Mouse (Mus musculus): ENCODE data around the gene Tmigd3. TPM values are rescaled to one million over a fixed set of nuclear protein-coding genes. Genes with fewer than 3 reads are reported as not detected.

The Tmigd3 gene
- polyA plus RNA-seq, 1 experiment, result 0.15 TPM

- no peak overlapping the region for H3K27ac ChIP-seq (ENCODE audit: insufficient read depth, low read length)
- no peaks in the 10 kb centered on the region for H3K4me1 ChIP-seq (ENCODE audit: control insufficient read depth, insufficient read depth, low read length)
- TF ChIP-seq POLR2A (IDR thresholded peaks at IDR 0.05; ENCODE audit: extremely low read depth, insufficient read depth, low read length) (no peak), CTCF (IDR thresholded peaks at IDR 0.05; ENCODE audit: extremely low read depth, insufficient read depth, low read length) (no peak)
- H3K4me3 ChIP-seq (ENCODE audit: insufficient read depth, low read length), result no peak overlapping the region
Observed at GRCm38 (mm10) chr3:105924616-105925015, 53.9 kb downstream of the Tmigd3 start.

- TF ChIP-seq POLR2A (IDR thresholded peaks at IDR 0.05; ENCODE audit: extremely low read depth, insufficient read depth, low read length) (no peak), CTCF (IDR thresholded peaks at IDR 0.05; ENCODE audit: extremely low read depth, insufficient read depth, low read length) (no peak)
- Histone ChIP-seq H3K4me1 (ENCODE audit: control insufficient read depth, insufficient read depth, low read length) (no peaks in the 10 kb centered on the region), H3K4me3 (ENCODE audit: insufficient read depth, low read length) (no peak overlapping the region), H3K27ac (ENCODE audit: insufficient read depth, low read length) (no peak overlapping the region)
Observed at GRCm38 (mm10) chr3:105927561-105928194, 57.0 kb downstream of the Tmigd3 start.

GRCm38 (mm10) chr3:105928195-105928569, 57.5 kb downstream of the Tmigd3 start:
- Histone ChIP-seq H3K4me1 (ENCODE audit: control insufficient read depth, insufficient read depth, low read length) (no peaks in the 10 kb centered on the region), H3K27ac (ENCODE audit: insufficient read depth, low read length) (no peak overlapping the region), H3K4me3 (ENCODE audit: insufficient read depth, low read length) (no peak overlapping the region)
- no peak for TF ChIP-seq POLR2A (IDR thresholded peaks at IDR 0.05; ENCODE audit: extremely low read depth, insufficient read depth, low read length)
- TF ChIP-seq CTCF (IDR thresholded peaks at IDR 0.05; ENCODE audit: extremely low read depth, insufficient read depth, low read length), result no peak

- no peak for TF ChIP-seq CTCF (IDR thresholded peaks at IDR 0.05; ENCODE audit: extremely low read depth, insufficient read depth, low read length)
- TF ChIP-seq POLR2A (IDR thresholded peaks at IDR 0.05; ENCODE audit: extremely low read depth, insufficient read depth, low read length), result no peak
- no peak overlapping the region for H3K4me3 ChIP-seq (ENCODE audit: insufficient read depth, low read length)
- no peak overlapping the region for H3K27ac ChIP-seq (ENCODE audit: insufficient read depth, low read length)
- H3K4me1 ChIP-seq (ENCODE audit: control insufficient read depth, insufficient read depth, low read length), result no peaks in the 10 kb centered on the region
Observed at GRCm38 (mm10) chr3:105928781-105929180, 58.1 kb downstream of the Tmigd3 start.

- no peak overlapping the region for H3K27ac ChIP-seq (ENCODE audit: insufficient read depth, low read length)
- no peaks in the 10 kb centered on the region for H3K4me1 ChIP-seq (ENCODE audit: control insufficient read depth, insufficient read depth, low read length)
- no peak overlapping the region for H3K4me3 ChIP-seq (ENCODE audit: insufficient read depth, low read length)
- no peak for TF ChIP-seq POLR2A (IDR thresholded peaks at IDR 0.05; ENCODE audit: extremely low read depth, insufficient read depth, low read length)
- TF ChIP-seq CTCF (IDR thresholded peaks at IDR 0.05; ENCODE audit: extremely low read depth, insufficient read depth, low read length), result no peak
Observed at GRCm38 (mm10) chr3:105929821-105930220, 59.1 kb downstream of the Tmigd3 start.

- H3K4me1 ChIP-seq (ENCODE audit: control insufficient read depth, insufficient read depth, low read length), result no peaks in the 10 kb centered on the region
- no peak overlapping the region for H3K27ac ChIP-seq (ENCODE audit: insufficient read depth, low read length)
- no peak overlapping the region for H3K4me3 ChIP-seq (ENCODE audit: insufficient read depth, low read length)
- TF ChIP-seq CTCF (IDR thresholded peaks at IDR 0.05; ENCODE audit: extremely low read depth, insufficient read depth, low read length) (no peak), POLR2A (IDR thresholded peaks at IDR 0.05; ENCODE audit: extremely low read depth, insufficient read depth, low read length) (no peak)
Observed at GRCm38 (mm10) chr3:105931095-105931494, 60.4 kb downstream of the Tmigd3 start.

- TF ChIP-seq CTCF (IDR thresholded peaks at IDR 0.05; ENCODE audit: extremely low read depth, insufficient read depth, low read length) (no peak), POLR2A (IDR thresholded peaks at IDR 0.05; ENCODE audit: extremely low read depth, insufficient read depth, low read length) (no peak)
- no peak within 1 kb of the TSS for H3K4me3 ChIP-seq (ENCODE audit: insufficient read depth, low read length)
- no peaks in the 10 kb centered on the region for H3K4me1 ChIP-seq (ENCODE audit: control insufficient read depth, insufficient read depth, low read length)
- no peak within 1 kb of the TSS; the same call in 1 of the 2 replicates for H3K27ac ChIP-seq (ENCODE audit: insufficient read depth, low read length)
Observed at GRCm38 (mm10) chr3:105932240-105933071, 61.8 kb downstream of the Tmigd3 start, which contains the start of gene I830077J02Rik. TSS of gene I830077J02Rik (minus strand) at chr3:105932664.

GRCm38 (mm10) chr3:105933926-105934325, 63.2 kb downstream of the Tmigd3 start:
- Histone ChIP-seq H3K4me3 (ENCODE audit: insufficient read depth, low read length) (no peak overlapping the region), H3K27ac (ENCODE audit: insufficient read depth, low read length) (no peak overlapping the region), H3K4me1 (ENCODE audit: control insufficient read depth, insufficient read depth, low read length) (no peaks in the 10 kb centered on the region)
- TF ChIP-seq CTCF (IDR thresholded peaks at IDR 0.05; ENCODE audit: extremely low read depth, insufficient read depth, low read length), result no peak
- no peak for TF ChIP-seq POLR2A (IDR thresholded peaks at IDR 0.05; ENCODE audit: extremely low read depth, insufficient read depth, low read length)

GRCm38 (mm10) chr3:105935033-105935432, 64.3 kb downstream of the Tmigd3 start:
- no peak overlapping the region for H3K27ac ChIP-seq (ENCODE audit: insufficient read depth, low read length)
- TF ChIP-seq POLR2A (IDR thresholded peaks at IDR 0.05; ENCODE audit: extremely low read depth, insufficient read depth, low read length) (no peak), CTCF (IDR thresholded peaks at IDR 0.05; ENCODE audit: extremely low read depth, insufficient read depth, low read length) (no peak)
- no peak overlapping the region for H3K4me3 ChIP-seq (ENCODE audit: insufficient read depth, low read length)
- no peaks in the 10 kb centered on the region for H3K4me1 ChIP-seq (ENCODE audit: control insufficient read depth, insufficient read depth, low read length)

- Histone ChIP-seq H3K27ac (ENCODE audit: insufficient read depth, low read length) (no peak overlapping the region), H3K4me3 (ENCODE audit: insufficient read depth, low read length) (no peak overlapping the region), H3K4me1 (ENCODE audit: control insufficient read depth, insufficient read depth, low read length) (no peaks in the 10 kb centered on the region)
- TF ChIP-seq CTCF (IDR thresholded peaks at IDR 0.05; ENCODE audit: extremely low read depth, insufficient read depth, low read length), result no peak
- TF ChIP-seq POLR2A (IDR thresholded peaks at IDR 0.05; ENCODE audit: extremely low read depth, insufficient read depth, low read length), result no peak
Observed at GRCm38 (mm10) chr3:105936111-105936510, 65.4 kb downstream of the Tmigd3 start.
